Mouse (Mus musculus): Measurements from ENCODE around the gene Mrpl42. TPM values are rescaled to one million over a fixed set of nuclear protein-coding genes. Genes with fewer than 3 reads are reported as not detected.

Gene Mrpl42
- polyA plus RNA-seq, 1 experiment from 2014 or later, result 311 TPM

- no peak overlapping the region for H3K9ac ChIP-seq
- H3K27me3 ChIP-seq, result no peaks in the 10 kb centered on the region
- H3K4me1 ChIP-seq, result no peaks in the 10 kb centered on the region
- no peak for ATAC-seq (ENCODE audit: insufficient number of reproducible peaks, insufficient read depth, low FRiP score, low TSS enrichment)
- no peaks in the 10 kb centered on the region for H3K9me3 ChIP-seq
- H3K27ac ChIP-seq, result no peak overlapping the region
- H3K4me2 ChIP-seq (replicated peaks), result no peak overlapping the region
- 12% methylated on average over 10 of the region's 10 CpGs for WGBS
- H3K36me3 ChIP-seq, result peaks cover 9% of the 10 kb centered on the region; the same call in 1 of the 2 replicates
- no peak overlapping the region for H3K4me3 ChIP-seq
Measured at GRCm38 (mm10) chr10:95475923-95476322, 25.8 kb downstream of the Mrpl42 start.

GRCm38 (mm10) chr10:95471889-95472547, 29.7 kb downstream of the Mrpl42 start:
- Histone ChIP-seq H3K4me2 (replicated peaks) (no peak overlapping the region), H3K9me3 (no peaks in the 10 kb centered on the region), H3K9ac (no peak overlapping the region; the same call in 1 of the 2 replicates), H3K36me3 (no peaks in the 10 kb centered on the region), H3K4me1 (no peaks in the 10 kb centered on the region), H3K27ac (no peak overlapping the region), H3K27me3 (no peaks in the 10 kb centered on the region), H3K4me3 (no peak overlapping the region)
- 85% methylated on average over 11 of the region's 11 CpGs for WGBS
- ATAC-seq (ENCODE audit: insufficient number of reproducible peaks, insufficient read depth, low FRiP score, low TSS enrichment), result no peak

- Histone ChIP-seq H3K4me2 (replicated peaks) (no peak overlapping the region), H3K27ac (no peak overlapping the region), H3K27me3 (no peaks in the 10 kb centered on the region), H3K9ac (peak overlapping the region; percentile 36), H3K4me3 (no peak overlapping the region), H3K4me1 (no peaks in the 10 kb centered on the region), H3K36me3 (no peaks in the 10 kb centered on the region), H3K9me3 (no peaks in the 10 kb centered on the region)
- ATAC-seq (ENCODE audit: insufficient number of reproducible peaks, insufficient read depth, low FRiP score, low TSS enrichment), result peak; percentile 15; the same call in 1 of the 2 replicates
- WGBS, result 71% methylated on average over 3 of the region's 3 CpGs
Measured at GRCm38 (mm10) chr10:95471186-95471585, 30.6 kb downstream of the Mrpl42 start.

- 58% methylated on average over 4 of the region's 4 CpGs for WGBS
- Histone ChIP-seq H3K4me1 (peaks cover 6% of the 10 kb centered on the region), H3K27ac (no peak overlapping the region), H3K9ac (no peak overlapping the region), H3K4me3 (no peak overlapping the region), H3K9me3 (no peaks in the 10 kb centered on the region), H3K36me3 (no peaks in the 10 kb centered on the region), H3K27me3 (no peaks in the 10 kb centered on the region), H3K4me2 (replicated peaks) (no peak overlapping the region)
- no peak for ATAC-seq (ENCODE audit: insufficient number of reproducible peaks, insufficient read depth, low FRiP score, low TSS enrichment)
Measured at GRCm38 (mm10) chr10:95468894-95469293, 32.8 kb downstream of the Mrpl42 start.

GRCm38 (mm10) chr10:95465485-95465896, 36.2 kb downstream of the Mrpl42 start:
- peaks cover 6% of the 10 kb centered on the region for H3K4me1 ChIP-seq
- no peak overlapping the region for H3K27ac ChIP-seq
- H3K36me3 ChIP-seq, result no peaks in the 10 kb centered on the region
- no peak overlapping the region for H3K4me2 ChIP-seq (replicated peaks)
- no peaks in the 10 kb centered on the region for H3K27me3 ChIP-seq
- 49% methylated on average over 4 of the region's 4 CpGs for WGBS
- H3K4me3 ChIP-seq, result no peak overlapping the region
- no peaks in the 10 kb centered on the region for H3K9me3 ChIP-seq
- no peak overlapping the region for H3K9ac ChIP-seq
- no peak for ATAC-seq (ENCODE audit: insufficient number of reproducible peaks, insufficient read depth, low FRiP score, low TSS enrichment)

- ATAC-seq (ENCODE audit: insufficient number of reproducible peaks, insufficient read depth, low FRiP score, low TSS enrichment), result no peak
- no peak overlapping the region for H3K4me3 ChIP-seq
Measured at GRCm38 (mm10) chr10:95464527-95464926, 37.2 kb downstream of the Mrpl42 start.

GRCm38 (mm10) chr10:95462231-95462630, 39.5 kb downstream of the Mrpl42 start:
- ATAC-seq (ENCODE audit: insufficient number of reproducible peaks, insufficient read depth, low FRiP score, low TSS enrichment), result no peak
- Histone ChIP-seq H3K27ac (no peak overlapping the region), H3K4me3 (no peak overlapping the region), H3K36me3 (no peaks in the 10 kb centered on the region), H3K4me2 (replicated peaks) (no peak overlapping the region), H3K9me3 (no peaks in the 10 kb centered on the region), H3K9ac (no peak overlapping the region), H3K27me3 (no peaks in the 10 kb centered on the region), H3K4me1 (peaks cover 6% of the 10 kb centered on the region)
- 80% methylated on average over 1 of the region's 1 CpGs for WGBS

More at GRCm38 (mm10) chr10:95464527-95464926, 37.2 kb downstream of the Mrpl42 start:
- Histone ChIP-seq H3K27ac (no peak overlapping the region), H3K9ac (no peak overlapping the region), H3K27me3 (no peaks in the 10 kb centered on the region), H3K4me1 (peaks cover 6% of the 10 kb centered on the region), H3K4me2 (replicated peaks) (no peak overlapping the region), H3K36me3 (no peaks in the 10 kb centered on the region), H3K9me3 (no peaks in the 10 kb centered on the region)
- whole genome bisulfite sequencing, result 78% methylated on average over 6 of the region's 6 CpGs

GRCm38 (mm10) chr10:95461053-95461553, 40.6 kb downstream of the Mrpl42 start:
- no peaks in the 10 kb centered on the region for H3K36me3 ChIP-seq
- no peaks in the 10 kb centered on the region for H3K27me3 ChIP-seq
- ATAC-seq (ENCODE audit: insufficient number of reproducible peaks, insufficient read depth, low FRiP score, low TSS enrichment), result no peak
- no peak overlapping the region for H3K4me3 ChIP-seq
- H3K9me3 ChIP-seq, result no peaks in the 10 kb centered on the region
- no peak overlapping the region for H3K27ac ChIP-seq
- H3K4me2 ChIP-seq (replicated peaks), result no peak overlapping the region
- WGBS, result 63% methylated on average over 4 of the region's 4 CpGs
- peaks cover 6% of the 10 kb centered on the region for H3K4me1 ChIP-seq
- H3K9ac ChIP-seq, result no peak overlapping the region

GRCm38 (mm10) chr10:95458050-95458806, 43.5 kb downstream of the Mrpl42 start:
- no peaks in the 10 kb centered on the region for H3K27me3 ChIP-seq
- no peak overlapping the region for H3K27ac ChIP-seq
- H3K9ac ChIP-seq, result no peak overlapping the region
- no peak for ATAC-seq (ENCODE audit: insufficient number of reproducible peaks, insufficient read depth, low FRiP score, low TSS enrichment)
- whole genome bisulfite sequencing, result 72% methylated on average over 9 of the region's 9 CpGs
- no peaks in the 10 kb centered on the region for H3K4me1 ChIP-seq
- no peak overlapping the region for H3K4me2 ChIP-seq (replicated peaks)
- no peaks in the 10 kb centered on the region for H3K36me3 ChIP-seq
- no peak overlapping the region for H3K4me3 ChIP-seq
- no peaks in the 10 kb centered on the region for H3K9me3 ChIP-seq

- no peaks in the 10 kb centered on the region for H3K27me3 ChIP-seq
Measured at GRCm38 (mm10) chr10:95457367-95458049, 44.2 kb downstream of the Mrpl42 start.

GRCm38 (mm10) chr10:95456103-95456502, 45.6 kb downstream of the Mrpl42 start:
- ATAC-seq (ENCODE audit: insufficient number of reproducible peaks, insufficient read depth, low FRiP score, low TSS enrichment), result no peak
- Histone ChIP-seq H3K36me3 (no peaks in the 10 kb centered on the region), H3K27me3 (no peaks in the 10 kb centered on the region), H3K9me3 (no peaks in the 10 kb centered on the region), H3K4me2 (replicated peaks) (no peak overlapping the region), H3K27ac (no peak overlapping the region), H3K9ac (no peak overlapping the region), H3K4me1 (no peaks in the 10 kb centered on the region), H3K4me3 (no peak overlapping the region)
- 66% methylated on average over 2 of the region's 2 CpGs for WGBS

More at GRCm38 (mm10) chr10:95457367-95458049, 44.2 kb downstream of the Mrpl42 start:
- no peaks in the 10 kb centered on the region for H3K4me1 ChIP-seq
- H3K9me3 ChIP-seq, result no peaks in the 10 kb centered on the region
- H3K4me3 ChIP-seq, result no peak overlapping the region
- H3K27ac ChIP-seq, result no peak overlapping the region
- H3K9ac ChIP-seq, result no peak overlapping the region
- H3K36me3 ChIP-seq, result no peaks in the 10 kb centered on the region
- no peak overlapping the region for H3K4me2 ChIP-seq (replicated peaks)
- WGBS, result 84% methylated on average over 8 of the region's 8 CpGs
- ATAC-seq (ENCODE audit: insufficient number of reproducible peaks, insufficient read depth, low FRiP score, low TSS enrichment), result no peak

Data from embryonic facial prominence, embryonic 12.5 days (tissue).